Mouse (Mus musculus): Measurements from ENCODE around the gene Cdcp2. TPM values are rescaled to one million over a fixed set of nuclear protein-coding genes. Genes with fewer than 3 reads are reported as not detected.

Cdcp2 gene
- not detected in 2 replicates for polyA plus RNA-seq (2012; rRNA removed)

DNA sequence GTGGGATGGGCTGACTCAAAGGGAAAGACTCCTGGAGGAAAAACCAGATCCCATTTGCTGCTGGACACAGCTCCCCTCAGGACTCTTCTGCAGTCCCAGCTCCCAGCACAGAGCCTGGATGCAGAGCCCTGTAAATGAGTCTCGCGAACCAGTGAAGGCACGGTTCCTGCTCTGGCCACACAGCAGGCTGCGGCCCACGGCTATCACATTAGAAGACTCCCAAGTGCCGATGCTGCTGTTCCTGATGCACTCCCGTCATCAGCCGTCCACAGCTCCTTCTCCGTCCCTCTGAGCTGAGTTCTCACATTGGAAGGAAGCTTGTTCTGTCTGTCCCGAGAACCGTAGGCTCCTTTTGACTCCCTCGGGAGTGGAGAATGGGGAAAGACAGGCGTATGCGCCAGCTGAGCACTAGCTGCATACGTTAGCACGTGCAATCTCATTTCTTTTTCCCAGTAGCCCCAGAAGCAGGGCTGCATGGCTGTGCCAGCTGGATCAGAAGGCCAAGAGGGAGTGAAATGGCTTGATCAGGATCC, at the start of gene Cdcp2:
Gene Cdcp2 (plus strand): TSS at position 51 of the 533 bp plus-strand sequence.
- Histone ChIP-seq H3K27ac (ENCODE audit: insufficient read depth, low read length) (no peak within 1 kb of the TSS), H3K4me1 (ENCODE audit: control insufficient read depth, insufficient read depth, low read length) (peaks cover 5% of the 10 kb centered on the region; the same call in 1 of the 2 replicates), H3K4me3 (replicated peaks; ENCODE audit: insufficient read depth, low read depth, low read length) (no peak within 1 kb of the TSS), H3K27me3 (ENCODE audit: control insufficient read depth, insufficient read depth, low read length) (no peaks in the 10 kb centered on the region)
- no peak for DNase-seq
- no peak for TF ChIP-seq CTCF (IDR thresholded peaks at IDR 0.05; ENCODE audit: borderline replicate concordance, insufficient read depth, low read depth, low read length)
- no peak for TF ChIP-seq POLR2A (IDR thresholded peaks at IDR 0.05; ENCODE audit: borderline replicate concordance, insufficient read depth, low read length)
- 86% methylated on average over 16 of the region's 16 CpGs for WGBS

DNA sequence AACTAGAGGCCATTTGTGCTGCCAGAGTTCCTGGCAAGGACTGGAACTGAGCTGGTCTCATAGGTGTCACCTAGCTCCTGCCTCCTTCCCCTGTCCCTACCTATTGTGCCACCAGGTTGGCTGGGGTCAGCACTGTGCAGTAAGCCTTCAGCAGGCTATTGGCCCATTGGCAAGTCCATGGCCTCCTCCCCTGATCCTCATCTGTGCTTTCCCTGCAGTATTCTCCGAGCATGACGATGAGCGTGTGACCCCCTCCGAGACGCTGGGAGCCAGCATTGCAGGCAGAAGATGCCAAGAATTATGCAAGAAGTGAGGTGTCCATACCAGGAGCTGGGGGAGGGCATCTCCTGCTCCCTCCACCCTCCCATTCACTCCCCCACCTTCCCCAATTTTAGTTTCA, 48.9 kb upstream of the Cdcp2 start:
- H3K4me3 ChIP-seq (replicated peaks; ENCODE audit: insufficient read depth, low read depth, low read length) = no peak overlapping the region
- TF ChIP-seq CTCF (IDR thresholded peaks at IDR 0.05; ENCODE audit: borderline replicate concordance, insufficient read depth, low read depth, low read length) (no peak), POLR2A (IDR thresholded peaks at IDR 0.05; ENCODE audit: borderline replicate concordance, insufficient read depth, low read length) (no peak)
- DNase-seq = peak; percentile 45 to 52
- 27% methylated on average over 5 of the region's 5 CpGs for WGBS
- H3K27me3 ChIP-seq (ENCODE audit: control insufficient read depth, insufficient read depth, low read length) = no peaks in the 10 kb centered on the region
- H3K27ac ChIP-seq (ENCODE audit: insufficient read depth, low read length) = no peak overlapping the region
- peaks cover 37% of the 10 kb centered on the region for H3K4me1 ChIP-seq (ENCODE audit: control insufficient read depth, insufficient read depth, low read length)

DNA sequence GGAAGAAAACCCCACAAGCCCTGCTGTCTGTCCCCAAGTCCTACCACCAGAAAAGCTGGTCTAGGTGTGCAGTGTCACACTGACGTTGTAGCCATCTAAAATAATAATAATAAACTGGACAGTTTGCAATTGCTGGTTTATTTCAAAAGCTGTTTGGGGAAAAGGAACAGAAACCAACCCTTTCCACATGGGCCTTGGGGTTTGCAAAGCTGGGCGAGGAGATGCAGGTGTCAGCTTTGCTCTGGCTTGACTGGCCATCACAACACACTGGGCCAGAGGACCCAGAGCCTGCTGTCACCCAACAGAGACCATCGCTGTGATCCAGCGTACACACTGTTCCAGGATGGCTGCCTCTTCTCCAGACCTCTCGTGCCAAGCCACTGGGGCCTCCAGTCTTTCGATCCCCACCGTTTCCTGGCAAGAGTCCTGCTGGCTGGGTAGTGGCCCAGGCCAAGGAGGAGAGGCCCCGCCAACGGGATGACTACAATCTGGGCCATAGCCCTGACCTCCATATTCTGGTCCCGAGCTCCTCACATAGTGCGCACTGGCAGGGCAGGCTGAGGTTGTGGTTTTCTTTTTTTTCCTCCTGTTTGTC, 48.0 kb upstream of the Cdcp2 start:
- no peaks in the 10 kb centered on the region for H3K27me3 ChIP-seq (ENCODE audit: control insufficient read depth, insufficient read depth, low read length)
- peaks cover 42% of the 10 kb centered on the region for H3K4me1 ChIP-seq (ENCODE audit: control insufficient read depth, insufficient read depth, low read length)
- WGBS = 10% methylated on average over 11 of the region's 11 CpGs
- peak; percentile 92 to 94 for DNase-seq
- H3K27ac ChIP-seq (ENCODE audit: insufficient read depth, low read length) = peak overlapping the region; percentile 59
- TF ChIP-seq CTCF (IDR thresholded peaks at IDR 0.05; ENCODE audit: borderline replicate concordance, insufficient read depth, low read depth, low read length) (no peak), POLR2A (IDR thresholded peaks at IDR 0.05; ENCODE audit: borderline replicate concordance, insufficient read depth, low read length) (no peak)
- H3K4me3 ChIP-seq (replicated peaks; ENCODE audit: insufficient read depth, low read depth, low read length) = no peak overlapping the region

DNA sequence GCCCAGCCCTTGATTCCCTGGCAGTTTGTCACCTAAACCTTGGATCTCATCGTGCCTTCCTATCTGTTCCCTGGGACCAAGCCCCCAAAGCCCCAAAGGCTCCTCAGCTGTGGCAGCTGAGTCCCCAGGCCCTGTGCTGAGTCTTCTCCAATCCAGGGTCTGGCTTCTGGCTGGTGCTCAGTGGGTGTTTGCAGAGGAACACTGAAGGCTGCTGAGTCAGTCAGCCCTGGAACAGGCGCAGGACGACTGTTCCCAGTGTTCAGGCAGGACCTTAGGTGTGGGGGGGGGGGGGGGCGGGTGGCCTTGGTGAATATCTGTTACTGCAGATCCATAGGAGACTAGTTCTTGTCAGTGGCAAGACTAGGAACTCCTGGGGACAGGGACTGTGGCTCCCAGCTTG, 44.8 kb upstream of the Cdcp2 start:
- Histone ChIP-seq H3K4me3 (replicated peaks; ENCODE audit: insufficient read depth, low read depth, low read length) (no peak overlapping the region), H3K27ac (ENCODE audit: insufficient read depth, low read length) (no peak overlapping the region), H3K4me1 (ENCODE audit: control insufficient read depth, insufficient read depth, low read length) (peaks cover 30% of the 10 kb centered on the region), H3K27me3 (ENCODE audit: control insufficient read depth, insufficient read depth, low read length) (no peaks in the 10 kb centered on the region)
- TF ChIP-seq POLR2A (IDR thresholded peaks at IDR 0.05; ENCODE audit: borderline replicate concordance, insufficient read depth, low read length) (no peak), CTCF (IDR thresholded peaks at IDR 0.05; ENCODE audit: borderline replicate concordance, insufficient read depth, low read depth, low read length) (no peak)
- 50% methylated on average over 4 of the region's 4 CpGs for WGBS
- no peak for DNase-seq

DNA sequence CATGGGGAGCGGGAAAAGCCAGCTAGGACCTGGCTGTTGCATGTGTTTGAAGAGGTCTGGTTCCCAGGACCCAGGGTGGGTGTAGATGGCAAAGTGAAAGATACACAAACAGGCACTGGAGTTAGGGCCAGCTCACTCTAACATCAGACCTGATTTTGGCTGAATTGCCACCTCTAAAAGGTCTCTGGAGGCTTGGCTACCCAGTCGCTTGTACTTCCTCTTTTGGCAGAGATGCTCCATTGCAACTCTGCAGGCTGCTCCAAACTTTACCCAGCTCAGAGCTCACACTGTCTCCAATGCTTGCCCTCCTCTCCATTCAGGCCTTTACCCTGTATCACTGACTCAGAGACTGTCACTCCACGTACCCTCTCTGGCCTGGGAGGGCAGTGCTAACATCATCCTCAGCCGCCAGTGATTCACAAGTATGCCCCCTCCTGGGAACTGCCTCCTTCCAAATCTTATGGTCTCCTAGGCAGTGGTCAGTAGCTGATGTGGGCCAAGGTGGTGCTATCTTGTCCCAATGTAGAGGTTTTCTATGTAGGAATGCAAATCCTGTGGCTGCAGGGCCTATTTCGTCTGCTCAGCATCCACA, 43.6 kb upstream of the Cdcp2 start:
- no peak overlapping the region for H3K4me3 ChIP-seq (replicated peaks; ENCODE audit: insufficient read depth, low read depth, low read length)
- H3K27ac ChIP-seq (ENCODE audit: insufficient read depth, low read length) = no peak overlapping the region
- TF ChIP-seq POLR2A (IDR thresholded peaks at IDR 0.05; ENCODE audit: borderline replicate concordance, insufficient read depth, low read length) (no peak), CTCF (IDR thresholded peaks at IDR 0.05; ENCODE audit: borderline replicate concordance, insufficient read depth, low read depth, low read length) (no peak)
- H3K4me1 ChIP-seq (ENCODE audit: control insufficient read depth, insufficient read depth, low read length) = peaks cover 21% of the 10 kb centered on the region
- DNase-seq = peak in 1 of 2 experiments; percentile 40
- 41% methylated on average over 5 of the region's 5 CpGs for WGBS
- H3K27me3 ChIP-seq (ENCODE audit: control insufficient read depth, insufficient read depth, low read length) = no peaks in the 10 kb centered on the region

DNA sequence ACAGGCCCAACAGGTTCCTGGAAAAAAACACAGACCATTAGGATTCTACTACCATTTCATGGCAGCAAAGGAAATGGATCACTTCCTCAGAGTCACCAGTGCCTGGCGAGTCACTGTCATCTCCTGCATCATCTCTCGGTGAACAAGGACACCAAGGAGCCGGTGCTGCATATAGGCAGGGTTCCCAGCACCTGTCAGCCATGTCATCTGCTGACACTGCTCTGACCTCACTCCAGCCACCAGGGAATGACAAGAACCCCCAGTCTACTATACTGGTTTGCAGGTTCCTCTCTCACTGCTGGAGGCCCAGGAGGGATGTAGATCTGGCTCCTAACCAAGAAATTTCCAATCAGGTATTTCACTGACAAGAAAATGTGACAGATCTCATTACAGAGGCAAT, 40.6 kb upstream of the Cdcp2 start:
- Histone ChIP-seq H3K4me1 (ENCODE audit: control insufficient read depth, insufficient read depth, low read length) (peaks cover 12% of the 10 kb centered on the region), H3K4me3 (replicated peaks; ENCODE audit: insufficient read depth, low read depth, low read length) (no peak overlapping the region), H3K27me3 (ENCODE audit: control insufficient read depth, insufficient read depth, low read length) (no peaks in the 10 kb centered on the region), H3K27ac (ENCODE audit: insufficient read depth, low read length) (no peak overlapping the region)
- 50% methylated on average over 3 of the region's 3 CpGs for WGBS
- TF ChIP-seq POLR2A (IDR thresholded peaks at IDR 0.05; ENCODE audit: borderline replicate concordance, insufficient read depth, low read length) (no peak), CTCF (IDR thresholded peaks at IDR 0.05; ENCODE audit: borderline replicate concordance, insufficient read depth, low read depth, low read length) (no peak)
- DNase-seq = no peak

DNA sequence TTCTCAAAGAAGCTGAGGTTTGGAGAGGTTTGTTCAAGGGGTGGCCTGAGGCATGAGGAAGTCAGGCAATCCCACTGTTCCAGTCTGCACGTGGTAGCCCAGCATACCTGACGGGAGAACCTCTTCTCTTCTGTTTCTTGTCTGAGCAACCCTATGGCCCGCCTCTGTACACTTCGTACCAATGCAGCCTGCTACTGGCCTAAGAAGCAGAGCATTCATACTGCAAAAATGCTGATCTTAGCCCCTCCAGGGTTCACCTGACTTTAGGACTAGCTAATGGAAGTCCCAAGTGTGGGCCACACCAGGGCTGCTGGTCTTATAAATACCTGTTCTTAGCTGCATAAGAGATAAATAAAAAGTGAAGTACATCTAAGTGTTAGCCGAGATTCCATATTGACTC, 38.3 kb upstream of the Cdcp2 start:
- no peak for DNase-seq
- Histone ChIP-seq H3K4me3 (replicated peaks; ENCODE audit: insufficient read depth, low read depth, low read length) (no peak overlapping the region), H3K27ac (ENCODE audit: insufficient read depth, low read length) (no peak overlapping the region), H3K27me3 (ENCODE audit: control insufficient read depth, insufficient read depth, low read length) (no peaks in the 10 kb centered on the region), H3K4me1 (ENCODE audit: control insufficient read depth, insufficient read depth, low read length) (no peaks in the 10 kb centered on the region; the same call in 1 of the 2 replicates)
- WGBS = 87% methylated on average over 5 of the region's 5 CpGs
- TF ChIP-seq CTCF (IDR thresholded peaks at IDR 0.05; ENCODE audit: borderline replicate concordance, insufficient read depth, low read depth, low read length) (no peak), POLR2A (IDR thresholded peaks at IDR 0.05; ENCODE audit: borderline replicate concordance, insufficient read depth, low read length) (no peak)

DNA sequence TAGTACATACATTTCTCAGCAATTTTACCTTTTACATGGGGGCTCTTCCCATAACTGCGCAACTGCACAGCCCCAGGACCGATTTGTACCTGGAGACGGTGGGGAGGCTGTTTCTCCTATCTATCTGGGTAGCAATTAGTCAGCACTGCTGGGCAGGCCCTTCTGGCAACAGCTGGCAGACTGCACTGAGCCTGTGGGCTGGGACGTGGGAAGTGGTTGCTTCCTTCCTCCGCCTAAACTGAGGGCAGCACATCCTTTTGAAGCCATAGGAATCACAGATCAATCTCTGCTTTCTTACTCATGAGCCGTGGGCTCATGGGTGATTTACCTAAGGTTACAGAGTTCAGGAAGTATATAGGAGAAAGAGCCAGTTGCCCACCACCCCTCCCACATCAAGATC, 37.9 kb upstream of the Cdcp2 start:
- H3K4me1 ChIP-seq (ENCODE audit: control insufficient read depth, insufficient read depth, low read length) = no peaks in the 10 kb centered on the region
- H3K4me3 ChIP-seq (replicated peaks; ENCODE audit: insufficient read depth, low read depth, low read length) = no peak overlapping the region
- TF ChIP-seq POLR2A (IDR thresholded peaks at IDR 0.05; ENCODE audit: borderline replicate concordance, insufficient read depth, low read length) (no peak), CTCF (IDR thresholded peaks at IDR 0.05; ENCODE audit: borderline replicate concordance, insufficient read depth, low read depth, low read length) (no peak)
- H3K27ac ChIP-seq (ENCODE audit: insufficient read depth, low read length) = no peak overlapping the region
- WGBS = 85% methylated on average over 6 of the region's 6 CpGs
- H3K27me3 ChIP-seq (ENCODE audit: control insufficient read depth, insufficient read depth, low read length) = no peaks in the 10 kb centered on the region
- DNase-seq = no peak
